ENCODE assay signal across 10 mouse cellular contexts in genomic region chr17:84095829-84096228, GRCm38 (mm10).
DNase-seq lines count a peak whose midpoint lies in the region; ATAC-seq and TF ChIP-seq lines count a peak whose summit lies in the region.
"Had no signal": no experiment of that assay in that cellular context is flagged by ENCODE, and none has a peak within 500 bp of the region (broad histone marks: within the 10 kb centered on the region; RNA-seq: fewer than 3 reads in every experiment).

No protein-coding gene starts in this region.

- WGBS in lung, embryonic 14.5 days = 50% methylated on average over 4 of the region's 4 CpGs
- 56% methylated on average over 4 of the region's 4 CpGs for WGBS in lung, postnatal 0 days
- 21% methylated on average over 4 of the region's 4 CpGs for WGBS in forebrain, embryonic 12.5 days
- whole genome bisulfite sequencing in limb, embryonic 12.5 days = 39% methylated on average over 4 of the region's 4 CpGs
- WGBS in neural tube, embryonic 14.5 days = 7% methylated on average over 4 of the region's 4 CpGs

- H3K27ac ChIP-seq in lung, embryonic 14.5 days (ENCODE audit: low read depth) = no peak overlapping the region
- H3K27ac ChIP-seq in lung, postnatal 0 days (ENCODE audit: low read length) = no peak overlapping the region
- peak overlapping the region; percentile 96 for H3K27ac ChIP-seq in forebrain, embryonic 12.5 days
- 0 out of 2 replicates have a peak overlapping the region, but pooled peaks have one; percentile 29 for H3K27ac ChIP-seq in limb, embryonic 12.5 days
- H3K27ac ChIP-seq in neural tube, embryonic 14.5 days (ENCODE audit: low read depth, low read length) = peak overlapping the region; percentile 79; the same call in 1 of the 2 replicates

- H3K27me3 ChIP-seq in lung, embryonic 14.5 days (ENCODE audit: insufficient read depth, low read length) = no peaks in the 10 kb centered on the region
- no peaks in the 10 kb centered on the region for H3K27me3 ChIP-seq in lung, postnatal 0 days (replicated peaks; ENCODE audit: insufficient read depth, low read length)
- no peaks in the 10 kb centered on the region for H3K27me3 ChIP-seq in forebrain, embryonic 12.5 days
- H3K27me3 ChIP-seq in limb, embryonic 12.5 days = peaks cover 8% of the 10 kb centered on the region; the same call in 1 of the 2 replicates
- H3K27me3 ChIP-seq in neural tube, embryonic 14.5 days (ENCODE audit: control insufficient read depth, insufficient read depth, low read length) = no peaks in the 10 kb centered on the region

- no peaks in the 10 kb centered on the region for H3K36me3 ChIP-seq in lung, embryonic 14.5 days (ENCODE audit: insufficient read depth)
- no peaks in the 10 kb centered on the region for H3K36me3 ChIP-seq in lung, postnatal 0 days (ENCODE audit: insufficient read depth, low read length)
- no peaks in the 10 kb centered on the region for H3K36me3 ChIP-seq in forebrain, embryonic 12.5 days (replicated peaks)
- H3K36me3 ChIP-seq in limb, embryonic 12.5 days = no peaks in the 10 kb centered on the region
- no peaks in the 10 kb centered on the region for H3K36me3 ChIP-seq in neural tube, embryonic 14.5 days (ENCODE audit: control insufficient read depth, insufficient read depth, low read length)
- H3K36me3 ChIP-seq: G1E had no signal

- no peaks in the 10 kb centered on the region for H3K9me3 ChIP-seq in lung, embryonic 14.5 days (ENCODE audit: low read depth, low read length)
- H3K9me3 ChIP-seq in lung, postnatal 0 days (ENCODE audit: low read length) = no peaks in the 10 kb centered on the region
- H3K9me3 ChIP-seq in forebrain, embryonic 12.5 days = no peaks in the 10 kb centered on the region
- no peaks in the 10 kb centered on the region for H3K9me3 ChIP-seq in limb, embryonic 12.5 days
- H3K9me3 ChIP-seq in neural tube, embryonic 14.5 days (ENCODE audit: control insufficient read depth, low read length) = no peaks in the 10 kb centered on the region
- H3K9me3 ChIP-seq: G1E had no signal

- no peak for TF ChIP-seq EP300 in lung, postnatal 0 days (IDR thresholded peaks at IDR 0.05)

- peaks cover 15% of the 10 kb centered on the region for H3K4me1 ChIP-seq in lung, embryonic 14.5 days (ENCODE audit: insufficient read depth)
- H3K4me1 ChIP-seq in lung, postnatal 0 days (ENCODE audit: insufficient read depth, low read depth, low read length) = peaks cover 9% of the 10 kb centered on the region; the same call in 1 of the 2 replicates
- peaks cover 50% of the 10 kb centered on the region for H3K4me1 ChIP-seq in forebrain, embryonic 12.5 days
- H3K4me1 ChIP-seq in limb, embryonic 12.5 days (replicated peaks) = peaks cover 21% of the 10 kb centered on the region
- H3K4me1 ChIP-seq in neural tube, embryonic 14.5 days (ENCODE audit: control insufficient read depth, insufficient read depth, low read length) = peaks cover 6% of the 10 kb centered on the region; the same call in 1 of the 2 replicates

- H3K9ac ChIP-seq in lung, embryonic 14.5 days = no peak overlapping the region
- no peak overlapping the region for H3K9ac ChIP-seq in lung, postnatal 0 days (replicated peaks; ENCODE audit: low read depth)
- no peak overlapping the region for H3K9ac ChIP-seq in forebrain, embryonic 12.5 days
- peak overlapping the region; percentile 69 for H3K9ac ChIP-seq in limb, embryonic 12.5 days (replicated peaks)
- no peak overlapping the region; the same call in 1 of the 2 replicates for H3K9ac ChIP-seq in neural tube, embryonic 14.5 days (replicated peaks; ENCODE audit: low read depth, low read length)

- DNase-seq in lung, embryonic 14.5 days = no peak
- DNase-seq in lung, postnatal 0 days (ENCODE audit: low spot score) = no peak
- DNase-seq in left cerebral cortex, adult 18-20 months (ENCODE audit: low spot score in 2 of 2) = no peak
- DNase-seq in spleen, postnatal 14 days (ENCODE audit: low spot score in 2 of 2) = no peak
- DNase-seq: thymus, postnatal 25 days had no signal

- no peak overlapping the region for H3K4me3 ChIP-seq in lung, embryonic 14.5 days (ENCODE audit: low read depth, low read length)
- H3K4me3 ChIP-seq in lung, postnatal 0 days (ENCODE audit: low read depth, low read length) = no peak overlapping the region
- no peak overlapping the region for H3K4me3 ChIP-seq in forebrain, embryonic 12.5 days (replicated peaks)
- no peak overlapping the region for H3K4me3 ChIP-seq in limb, embryonic 12.5 days (replicated peaks)
- H3K4me3 ChIP-seq in neural tube, embryonic 14.5 days (ENCODE audit: low read depth, low read length) = no peak overlapping the region

- 0 out of 2 replicates have a peak, but pooled peaks have one; percentile 15 for ATAC-seq in lung, embryonic 14.5 days (ENCODE audit: insufficient read depth)
- ATAC-seq in lung, postnatal 0 days = no peak
- peak; percentile 16 for ATAC-seq in forebrain, embryonic 12.5 days (ENCODE audit: low FRiP score)
- no peak for ATAC-seq in limb, embryonic 12.5 days (ENCODE audit: insufficient number of reproducible peaks, insufficient read depth, low FRiP score, low TSS enrichment, low read depth)
- ATAC-seq in neural tube, embryonic 14.5 days (ENCODE audit: low read depth) = 0 out of 2 replicates have a peak, but pooled peaks have one; percentile 3
- ATAC-seq in erythroid progenitor cell, adult 5-6 weeks (replicated peaks; ENCODE audit: low FRiP score, poor library complexity, severe bottlenecking) = no peak

- no peak for TF ChIP-seq CTCF in lung, embryonic 14.5 days (IDR thresholded peaks at IDR 0.05; ENCODE audit: low read depth)
- no peak for TF ChIP-seq CTCF in lung, postnatal 0 days (IDR thresholded peaks at IDR 0.05)

- peak overlapping the region; percentile 73 for H3K4me2 ChIP-seq in lung, embryonic 14.5 days
- no peak overlapping the region for H3K4me2 ChIP-seq in lung, postnatal 0 days (replicated peaks; ENCODE audit: low read depth, low read length)
- H3K4me2 ChIP-seq in forebrain, embryonic 12.5 days = peak overlapping the region; percentile 55; the same call in 1 of the 2 replicates
- peak overlapping the region; percentile 73 for H3K4me2 ChIP-seq in limb, embryonic 12.5 days
- peak overlapping the region; percentile 56; the same call in 1 of the 2 replicates for H3K4me2 ChIP-seq in neural tube, embryonic 14.5 days (ENCODE audit: low read depth, low read length)

Comparison
In these comparisons a context has a peak if more than half of its experiments do, and no peak if none do; other contexts are left out.
1. ATAC-seq: peak in lung, embryonic 14.5 days (single experiment), forebrain, embryonic 12.5 days (single experiment) and neural tube, embryonic 14.5 days (single experiment); none in lung, postnatal 0 days (single experiment), limb, embryonic 12.5 days (single experiment) and erythroid progenitor cell, adult 5-6 weeks (single experiment).
2. H3K27ac ChIP-seq: peak in forebrain, embryonic 12.5 days (single experiment), limb, embryonic 12.5 days (single experiment) and neural tube, embryonic 14.5 days (single experiment); none in lung, embryonic 14.5 days (single experiment) and lung, postnatal 0 days (single experiment).